Mouse (Mus musculus): ENCODE measurements at regions not wholly inside any gene's neighbourhood (a gene's known extent, or its start where the extent isn't known, plus 50 kb on each side); places are given as distances from the start of the nearest gene placed in this dataset.

GRCm38 (mm10) chr3:133623201-133623744, 78.3 kb upstream of the Tet2 start:
- H3K27me3 ChIP-seq (ENCODE audit: control insufficient read depth, insufficient read depth, low read length): no peaks in the 10 kb centered on the region
- no peaks in the 10 kb centered on the region for H3K36me3 ChIP-seq (ENCODE audit: control insufficient read depth, insufficient read depth, low read length)
- ATAC-seq (ENCODE audit: insufficient number of reproducible peaks, insufficient read depth, low FRiP score, low read depth): no peak
- H3K9me3 ChIP-seq (ENCODE audit: control insufficient read depth, low read depth, low read length): no peaks in the 10 kb centered on the region
- H3K9ac ChIP-seq (replicated peaks; ENCODE audit: low read depth, low read length): no peak overlapping the region
- WGBS: 60% methylated on average over 9 of the region's 9 CpGs
- H3K4me3 ChIP-seq (ENCODE audit: low read depth, low read length): no peak overlapping the region
- H3K4me1 ChIP-seq (ENCODE audit: control insufficient read depth, insufficient read depth, low read length): no peaks in the 10 kb centered on the region
- no peak overlapping the region for H3K27ac ChIP-seq (ENCODE audit: low read length)
- no peak overlapping the region for H3K4me2 ChIP-seq (replicated peaks; ENCODE audit: low read depth, low read length)

GRCm38 (mm10) chr3:133624079-133624875, 79.3 kb upstream of the Tet2 start:
- Histone ChIP-seq H3K36me3 (ENCODE audit: control insufficient read depth, insufficient read depth, low read length) (no peaks in the 10 kb centered on the region), H3K9me3 (ENCODE audit: control insufficient read depth, low read depth, low read length) (no peaks in the 10 kb centered on the region), H3K27me3 (ENCODE audit: control insufficient read depth, insufficient read depth, low read length) (no peaks in the 10 kb centered on the region), H3K9ac (replicated peaks; ENCODE audit: low read depth, low read length) (no peak overlapping the region), H3K4me1 (ENCODE audit: control insufficient read depth, insufficient read depth, low read length) (no peaks in the 10 kb centered on the region), H3K4me2 (replicated peaks; ENCODE audit: low read depth, low read length) (no peak overlapping the region), H3K4me3 (ENCODE audit: low read depth, low read length) (no peak overlapping the region), H3K27ac (ENCODE audit: low read length) (no peak overlapping the region)
- 60% methylated on average over 3 of the region's 3 CpGs for WGBS
- no peak for ATAC-seq (ENCODE audit: insufficient number of reproducible peaks, insufficient read depth, low FRiP score, low read depth)

GRCm38 (mm10) chr3:133625046-133625445, 80.1 kb upstream of the Tet2 start:
- WGBS: 88% methylated on average over 3 of the region's 3 CpGs
- no peak for ATAC-seq (ENCODE audit: insufficient number of reproducible peaks, insufficient read depth, low FRiP score, low read depth)
- H3K4me1 ChIP-seq (ENCODE audit: control insufficient read depth, insufficient read depth, low read length): no peaks in the 10 kb centered on the region
- no peak overlapping the region for H3K9ac ChIP-seq (replicated peaks; ENCODE audit: low read depth, low read length)
- no peaks in the 10 kb centered on the region for H3K27me3 ChIP-seq (ENCODE audit: control insufficient read depth, insufficient read depth, low read length)
- no peaks in the 10 kb centered on the region for H3K36me3 ChIP-seq (ENCODE audit: control insufficient read depth, insufficient read depth, low read length)
- H3K4me3 ChIP-seq (ENCODE audit: low read depth, low read length): no peak overlapping the region
- H3K27ac ChIP-seq (ENCODE audit: low read length): no peak overlapping the region
- H3K9me3 ChIP-seq (ENCODE audit: control insufficient read depth, low read depth, low read length): no peaks in the 10 kb centered on the region
- no peak overlapping the region for H3K4me2 ChIP-seq (replicated peaks; ENCODE audit: low read depth, low read length)

GRCm38 (mm10) chr3:133626442-133626841, 81.5 kb upstream of the Tet2 start:
- Histone ChIP-seq H3K4me3 (ENCODE audit: low read depth, low read length) (no peak overlapping the region), H3K9me3 (ENCODE audit: control insufficient read depth, low read depth, low read length) (no peaks in the 10 kb centered on the region), H3K4me1 (ENCODE audit: control insufficient read depth, insufficient read depth, low read length) (no peaks in the 10 kb centered on the region), H3K27ac (ENCODE audit: low read length) (no peak overlapping the region), H3K9ac (replicated peaks; ENCODE audit: low read depth, low read length) (no peak overlapping the region), H3K36me3 (ENCODE audit: control insufficient read depth, insufficient read depth, low read length) (no peaks in the 10 kb centered on the region), H3K4me2 (replicated peaks; ENCODE audit: low read depth, low read length) (no peak overlapping the region), H3K27me3 (ENCODE audit: control insufficient read depth, insufficient read depth, low read length) (no peaks in the 10 kb centered on the region)
- ATAC-seq (ENCODE audit: insufficient number of reproducible peaks, insufficient read depth, low FRiP score, low read depth): no peak
- 57% methylated on average over 1 of the region's 1 CpGs for WGBS

GRCm38 (mm10) chr3:133627116-133627844, 82.3 kb upstream of the Tet2 start:
- H3K27ac ChIP-seq (ENCODE audit: low read length): no peak overlapping the region
- no peak overlapping the region for H3K4me2 ChIP-seq (replicated peaks; ENCODE audit: low read depth, low read length)
- no peak for ATAC-seq (ENCODE audit: insufficient number of reproducible peaks, insufficient read depth, low FRiP score, low read depth)
- no peaks in the 10 kb centered on the region for H3K36me3 ChIP-seq (ENCODE audit: control insufficient read depth, insufficient read depth, low read length)
- no peak overlapping the region for H3K4me3 ChIP-seq (ENCODE audit: low read depth, low read length)
- no peaks in the 10 kb centered on the region for H3K4me1 ChIP-seq (ENCODE audit: control insufficient read depth, insufficient read depth, low read length)
- WGBS: 69% methylated on average over 3 of the region's 3 CpGs
- no peak overlapping the region for H3K9ac ChIP-seq (replicated peaks; ENCODE audit: low read depth, low read length)
- no peaks in the 10 kb centered on the region for H3K9me3 ChIP-seq (ENCODE audit: control insufficient read depth, low read depth, low read length)
- no peaks in the 10 kb centered on the region for H3K27me3 ChIP-seq (ENCODE audit: control insufficient read depth, insufficient read depth, low read length)

GRCm38 (mm10) chr3:133634306-133634705, 89.4 kb upstream of the Tet2 start:
- no peaks in the 10 kb centered on the region for H3K36me3 ChIP-seq (ENCODE audit: control insufficient read depth, insufficient read depth, low read length)
- no peak for ATAC-seq (ENCODE audit: insufficient number of reproducible peaks, insufficient read depth, low FRiP score, low read depth)
- H3K9me3 ChIP-seq (ENCODE audit: control insufficient read depth, low read depth, low read length): no peaks in the 10 kb centered on the region
- H3K4me2 ChIP-seq (replicated peaks; ENCODE audit: low read depth, low read length): no peak overlapping the region
- no peak overlapping the region for H3K27ac ChIP-seq (ENCODE audit: low read length)
- H3K4me1 ChIP-seq (ENCODE audit: control insufficient read depth, insufficient read depth, low read length): no peaks in the 10 kb centered on the region
- 86% methylated on average over 5 of the region's 5 CpGs for WGBS
- no peak overlapping the region for H3K9ac ChIP-seq (replicated peaks; ENCODE audit: low read depth, low read length)
- H3K27me3 ChIP-seq (ENCODE audit: control insufficient read depth, insufficient read depth, low read length): no peaks in the 10 kb centered on the region
- H3K4me3 ChIP-seq (ENCODE audit: low read depth, low read length): no peak overlapping the region

GRCm38 (mm10) chr3:133645604-133646003, 100.7 kb upstream of the Tet2 start:
- Histone ChIP-seq H3K9me3 (ENCODE audit: control insufficient read depth, low read depth, low read length) (no peaks in the 10 kb centered on the region), H3K27me3 (ENCODE audit: control insufficient read depth, insufficient read depth, low read length) (no peaks in the 10 kb centered on the region), H3K9ac (replicated peaks; ENCODE audit: low read depth, low read length) (no peak overlapping the region), H3K4me2 (replicated peaks; ENCODE audit: low read depth, low read length) (no peak overlapping the region), H3K27ac (ENCODE audit: low read length) (no peak overlapping the region), H3K4me3 (ENCODE audit: low read depth, low read length) (no peak overlapping the region), H3K36me3 (ENCODE audit: control insufficient read depth, insufficient read depth, low read length) (no peaks in the 10 kb centered on the region), H3K4me1 (ENCODE audit: control insufficient read depth, insufficient read depth, low read length) (no peaks in the 10 kb centered on the region)
- no peak for ATAC-seq (ENCODE audit: insufficient number of reproducible peaks, insufficient read depth, low FRiP score, low read depth)
- 96% methylated on average over 1 of the region's 1 CpGs for WGBS

GRCm38 (mm10) chr3:133646449-133647059, 101.6 kb upstream of the Tet2 start:
- Histone ChIP-seq H3K9ac (replicated peaks; ENCODE audit: low read depth, low read length) (no peak overlapping the region), H3K27me3 (ENCODE audit: control insufficient read depth, insufficient read depth, low read length) (no peaks in the 10 kb centered on the region), H3K27ac (ENCODE audit: low read length) (no peak overlapping the region), H3K36me3 (ENCODE audit: control insufficient read depth, insufficient read depth, low read length) (no peaks in the 10 kb centered on the region), H3K4me1 (ENCODE audit: control insufficient read depth, insufficient read depth, low read length) (no peaks in the 10 kb centered on the region), H3K4me2 (replicated peaks; ENCODE audit: low read depth, low read length) (no peak overlapping the region), H3K9me3 (ENCODE audit: control insufficient read depth, low read depth, low read length) (no peaks in the 10 kb centered on the region), H3K4me3 (ENCODE audit: low read depth, low read length) (no peak overlapping the region)
- 70% methylated on average over 7 of the region's 7 CpGs for WGBS
- no peak for ATAC-seq (ENCODE audit: insufficient number of reproducible peaks, insufficient read depth, low FRiP score, low read depth)

Measured in stomach, embryonic 14.5 days (tissue).